Mouse (Mus musculus) stomach, embryonic 14.5 days (tissue): ENCODE data around the gene Cfap77. TPM values are rescaled to one million over a fixed set of nuclear protein-coding genes. Genes with fewer than 3 reads are reported as not detected.

Experiments
- ATAC-seq: fragments of 200-750 bp; cut with Nextera tagmentation; 2 replicates; pipeline ENCODE4 v1.8.0; 2017; ENCODE audit warnings: low read depth, moderate TSS enrichment; ENCODE audit not compliant: insufficient number of reproducible peaks, insufficient read depth, low FRiP score
- H3K27ac ChIP-seq: fragments of 300-500 bp; sonication (generic); 2 replicates; pipeline ENCODE4 v1.5.1; 2014; ENCODE audit warnings: mild to moderate bottlenecking, low read length, moderate library complexity, mixed read lengths
- H3K27me3 ChIP-seq: fragments of 300-500 bp; sonication (generic); 2 replicates; pipeline ENCODE4 v1.6.1; 2014; ENCODE audit warnings: low read length, control low read depth, mixed read lengths; ENCODE audit not compliant: control insufficient read depth, insufficient read depth
- H3K36me3 ChIP-seq: fragments of 300-500 bp; sonication (generic); 2 replicates; pipeline ENCODE4 v1.6.1; 2014; ENCODE audit warnings: mild to moderate bottlenecking, control low read depth, low read length, moderate library complexity, mixed read lengths; ENCODE audit not compliant: control insufficient read depth, insufficient read depth
- H3K4me1 ChIP-seq: fragments of 300-500 bp; sonication (generic); 2 replicates; pipeline ENCODE4 v1.6.1; 2014; ENCODE audit warnings: low read length, control low read depth, mixed read lengths; ENCODE audit not compliant: control insufficient read depth, insufficient read depth
- H3K4me2 ChIP-seq: fragments of 300-500 bp; sonication (generic); replicated peaks from 2 replicates; pipeline ENCODE4 v1.6.1; 2014; ENCODE audit warnings: low read depth, low read length, control low read depth
- H3K4me3 ChIP-seq: fragments of 300-500 bp; sonication (generic); 2 replicates; pipeline ENCODE4 v1.5.1; 2014; ENCODE audit warnings: low read depth, low read length, control low read depth
- H3K9ac ChIP-seq: fragments of 300-500 bp; sonication (generic); replicated peaks from 2 replicates; pipeline ENCODE4 v1.6.1; 2014; ENCODE audit warnings: low read depth, mild to moderate bottlenecking, control low read depth, low read length, moderate library complexity, mixed read lengths
- H3K9me3 ChIP-seq: fragments of 300-500 bp; sonication (generic); 2 replicates; pipeline ENCODE4 v1.6.1; 2016; ENCODE audit warnings: low read depth, low read length, control low read depth; ENCODE audit not compliant: control insufficient read depth
- WGBS: fragments of 180-500 bp; shearing (Covaris S2); extraction: QIAGEN DNeasy Blood & Tissue Kit; methylation state at CpG from one replicate; pipeline ENCODE4 v1.1.7; 2014; 5-methylcytosine and 5-hydroxymethylcytosine counted together
- polyA plus RNA-seq: library from polyadenylated mRNA; unstranded; fragments of >200 nt; fragmentation: Nextera tagmentation; extraction: Ambion mirVana; gene quantifications from 2 replicates; pipeline ENCODE4 v1.2.1, GENCODE M21; 2014

Cfap77 gene
- polyA plus RNA-seq, 1 experiment from 2014 or later, result 0.59 TPM

- Histone ChIP-seq H3K4me3 (no peak overlapping the region), H3K27ac (no peak overlapping the region), H3K36me3 (no peaks in the 10 kb centered on the region; the same call in 1 of the 2 replicates), H3K4me1 (peaks cover 5% of the 10 kb centered on the region; the same call in 1 of the 2 replicates), H3K27me3 (peaks cover 41% of the 10 kb centered on the region), H3K9me3 (no peaks in the 10 kb centered on the region), H3K4me2 (no peak overlapping the region), H3K9ac (no peak overlapping the region)
- ATAC-seq, result no peak
- 81% methylated on average over 4 of the region's 4 CpGs for WGBS
Measured at GRCm38 (mm10) chr2:28905561-28905960, 149.3 kb downstream of the Cfap77 start.

- ATAC-seq, result no peak
Measured at GRCm38 (mm10) chr2:28904786-28905185, 150.1 kb downstream of the Cfap77 start.

GRCm38 (mm10) chr2:28903871-28904270 lies 151.0 kb downstream of the Cfap77 start:
- 93% methylated on average over 5 of the region's 5 CpGs for WGBS
- Histone ChIP-seq H3K4me1 (peaks cover 5% of the 10 kb centered on the region; the same call in 1 of the 2 replicates), H3K27ac (no peak overlapping the region), H3K9me3 (no peaks in the 10 kb centered on the region), H3K36me3 (peaks cover 4% of the 10 kb centered on the region; the same call in 1 of the 2 replicates), H3K4me3 (no peak overlapping the region), H3K4me2 (no peak overlapping the region), H3K27me3 (peaks cover 24% of the 10 kb centered on the region), H3K9ac (no peak overlapping the region)
- ATAC-seq, result no peak

More at GRCm38 (mm10) chr2:28904786-28905185, 150.1 kb downstream of the Cfap77 start:
- Histone ChIP-seq H3K9ac (no peak overlapping the region), H3K4me3 (no peak overlapping the region), H3K27me3 (peaks cover 33% of the 10 kb centered on the region), H3K9me3 (no peaks in the 10 kb centered on the region), H3K4me1 (peaks cover 5% of the 10 kb centered on the region; the same call in 1 of the 2 replicates), H3K27ac (no peak overlapping the region), H3K4me2 (no peak overlapping the region), H3K36me3 (peaks cover 4% of the 10 kb centered on the region; the same call in 1 of the 2 replicates)
- WGBS, result 89% methylated on average over 9 of the region's 9 CpGs

GRCm38 (mm10) chr2:28902291-28902690 lies 152.6 kb downstream of the Cfap77 start:
- Histone ChIP-seq H3K36me3 (peaks cover 4% of the 10 kb centered on the region; the same call in 1 of the 2 replicates), H3K4me3 (no peak overlapping the region), H3K9me3 (no peaks in the 10 kb centered on the region), H3K9ac (no peak overlapping the region), H3K4me1 (no peaks in the 10 kb centered on the region), H3K27me3 (peaks cover 9% of the 10 kb centered on the region; the same call in 1 of the 2 replicates), H3K4me2 (no peak overlapping the region), H3K27ac (no peak overlapping the region)
- no peak for ATAC-seq
- 92% methylated on average over 8 of the region's 8 CpGs for WGBS

- H3K9me3 ChIP-seq, result no peaks in the 10 kb centered on the region
- H3K36me3 ChIP-seq, result peaks cover 14% of the 10 kb centered on the region
- H3K9ac ChIP-seq, result no peak overlapping the region
- no peak overlapping the region for H3K27ac ChIP-seq
- H3K4me1 ChIP-seq, result no peaks in the 10 kb centered on the region
- H3K27me3 ChIP-seq, result no peaks in the 10 kb centered on the region
- H3K4me2 ChIP-seq, result no peak overlapping the region
- no peak overlapping the region for H3K4me3 ChIP-seq
- WGBS, result 84% methylated on average over 4 of the region's 4 CpGs
- no peak for ATAC-seq
Measured at GRCm38 (mm10) chr2:28897340-28897899, 157.4 kb downstream of the Cfap77 start.

GRCm38 (mm10) chr2:28895876-28896275 lies 159.0 kb downstream of the Cfap77 start:
- H3K4me1 ChIP-seq, result no peaks in the 10 kb centered on the region
- no peak for ATAC-seq
- no peak overlapping the region for H3K9ac ChIP-seq
- no peaks in the 10 kb centered on the region for H3K27me3 ChIP-seq
- H3K27ac ChIP-seq, result no peak overlapping the region
- H3K9me3 ChIP-seq, result no peaks in the 10 kb centered on the region
- WGBS, result 88% methylated on average over 7 of the region's 7 CpGs
- peaks cover 14% of the 10 kb centered on the region for H3K36me3 ChIP-seq
- no peak overlapping the region for H3K4me3 ChIP-seq
- no peak overlapping the region for H3K4me2 ChIP-seq

GRCm38 (mm10) chr2:28893526-28893925 lies 161.3 kb downstream of the Cfap77 start:
- no peaks in the 10 kb centered on the region for H3K9me3 ChIP-seq
- ATAC-seq, result no peak
- no peak overlapping the region for H3K27ac ChIP-seq
- no peaks in the 10 kb centered on the region for H3K27me3 ChIP-seq
- peaks cover 14% of the 10 kb centered on the region for H3K36me3 ChIP-seq
- H3K4me3 ChIP-seq, result no peak overlapping the region
- no peak overlapping the region for H3K9ac ChIP-seq
- 75% methylated on average over 6 of the region's 6 CpGs for WGBS
- H3K4me2 ChIP-seq, result no peak overlapping the region
- no peaks in the 10 kb centered on the region for H3K4me1 ChIP-seq

GRCm38 (mm10) chr2:28892796-28893195 lies 162.1 kb downstream of the Cfap77 start:
- H3K27me3 ChIP-seq, result no peaks in the 10 kb centered on the region
- H3K27ac ChIP-seq, result no peak overlapping the region
- no peak for ATAC-seq
- no peak overlapping the region for H3K9ac ChIP-seq
- no peak overlapping the region for H3K4me2 ChIP-seq
- H3K9me3 ChIP-seq, result no peaks in the 10 kb centered on the region
- H3K4me3 ChIP-seq, result no peak overlapping the region
- H3K4me1 ChIP-seq, result no peaks in the 10 kb centered on the region
- H3K36me3 ChIP-seq, result peaks cover 14% of the 10 kb centered on the region
- 53% methylated on average over 1 of the region's 1 CpGs for WGBS

GRCm38 (mm10) chr2:28884914-28885313 lies 170.0 kb downstream of the Cfap77 start:
- Histone ChIP-seq H3K4me3 (no peak overlapping the region), H3K9ac (no peak overlapping the region), H3K27me3 (no peaks in the 10 kb centered on the region), H3K4me1 (0 out of 2 replicates have a peak, but pooled peaks cover 4% of the 10 kb centered on the region), H3K9me3 (no peaks in the 10 kb centered on the region), H3K27ac (no peak overlapping the region; the same call in 1 of the 2 replicates), H3K4me2 (no peak overlapping the region), H3K36me3 (peaks cover 25% of the 10 kb centered on the region)
- ATAC-seq, result no peak
- 24% methylated on average over 4 of the region's 4 CpGs for WGBS
